20 mouse cellular contexts compared by ENCODE assay signal in genomic region chr11:90812530-90812929, GRCm38 (mm10).
DNase-seq lines count a peak whose midpoint lies in the region; ATAC-seq and TF ChIP-seq lines count a peak whose summit lies in the region.
"Had no signal": no experiment of that assay in that cellular context is flagged by ENCODE, and none has a peak within 500 bp of the region (broad histone marks: within the 10 kb centered on the region; RNA-seq: fewer than 3 reads in every experiment).

No protein-coding gene starts in this region.

- H3K27me3 ChIP-seq in cerebellum, adult 2 months (ENCODE audit: control insufficient read depth, insufficient read depth, low read length) = no peaks in the 10 kb centered on the region; the same call in 1 of the 2 replicates
- no peaks in the 10 kb centered on the region for H3K27me3 ChIP-seq in hindbrain, postnatal 0 days (ENCODE audit: insufficient read depth, low read length)
- no peaks in the 10 kb centered on the region for H3K27me3 ChIP-seq in hindbrain, embryonic 12.5 days
- no peaks in the 10 kb centered on the region for H3K27me3 ChIP-seq in liver, embryonic 12.5 days (replicated peaks)
- H3K27me3 ChIP-seq: heart, embryonic 12.5 days; stomach, embryonic 15.5 days had no signal

- no peak overlapping the region for H3K4me3 ChIP-seq in cerebellum, adult 2 months (replicated peaks; ENCODE audit: insufficient read depth, low read depth, low read length)
- no peak overlapping the region for H3K4me3 ChIP-seq in hindbrain, postnatal 0 days (ENCODE audit: low read length)
- no peak overlapping the region for H3K4me3 ChIP-seq in hindbrain, embryonic 12.5 days
- no peak overlapping the region for H3K4me3 ChIP-seq in liver, embryonic 12.5 days
- H3K4me3 ChIP-seq: heart, embryonic 12.5 days; left cerebral cortex, adult 2 months; stomach, embryonic 15.5 days had no signal

- H3K36me3 ChIP-seq in hindbrain, postnatal 0 days (ENCODE audit: insufficient read depth, low read length) = no peaks in the 10 kb centered on the region
- no peaks in the 10 kb centered on the region for H3K36me3 ChIP-seq in hindbrain, embryonic 12.5 days
- H3K36me3 ChIP-seq in liver, embryonic 12.5 days = no peaks in the 10 kb centered on the region
- H3K36me3 ChIP-seq: heart, embryonic 12.5 days; stomach, embryonic 15.5 days had no signal

- no peak overlapping the region for H3K4me2 ChIP-seq in hindbrain, postnatal 0 days (ENCODE audit: low read depth, low read length)
- H3K4me2 ChIP-seq in hindbrain, embryonic 12.5 days (replicated peaks) = no peak overlapping the region
- no peak overlapping the region for H3K4me2 ChIP-seq in liver, embryonic 12.5 days
- H3K4me2 ChIP-seq: heart, embryonic 12.5 days; liver, embryonic 11.5 days; lung, embryonic 14.5 days; stomach, embryonic 15.5 days had no signal

- 9% methylated on average over 4 of the region's 4 CpGs for WGBS in cerebellum, adult 2 months
- 66% methylated on average over 4 of the region's 4 CpGs for WGBS in hindbrain, postnatal 0 days
- WGBS in hindbrain, embryonic 12.5 days = 94% methylated on average over 4 of the region's 4 CpGs
- 72% methylated on average over 4 of the region's 4 CpGs for WGBS in liver, embryonic 12.5 days (ENCODE audit: insufficient replicate concordance)

- peak; percentile 74 to 78 for DNase-seq in cerebellum, postnatal 10 days
- DNase-seq in cerebellum, adult 2 months = no peak
- DNase-seq in hindbrain, postnatal 0 days (ENCODE audit: low spot score) = peak; percentile 65
- peak; percentile 13 to 27 for DNase-seq in layer of hippocampus, adult 8-10 months (ENCODE audit: low spot score in 2 of 2)
- no peak for DNase-seq in lung, adult 18-20 months
- DNase-seq in thymus, postnatal 10 days (ENCODE audit: low spot score in 2 of 2) = no peak
- DNase-seq: adrenal gland, adult 8-10 months; cerebellum, adult 11 months; kidney, adult 2 months; kidney, postnatal 10 days; lung, embryonic 14.5 days; lung, postnatal 36 days; retina, postnatal 1 day; thymus, adult 18-20 months had no signal

- no peak for TF ChIP-seq POLR2A in cerebellum, adult 2 months (IDR thresholded peaks at IDR 0.05; ENCODE audit: borderline replicate concordance, insufficient read depth, low read length)

- H3K4me1 ChIP-seq in cerebellum, adult 2 months (ENCODE audit: control insufficient read depth, insufficient read depth, low read length) = no peaks in the 10 kb centered on the region
- no peaks in the 10 kb centered on the region for H3K4me1 ChIP-seq in hindbrain, postnatal 0 days (ENCODE audit: insufficient read depth, low read length)
- no peaks in the 10 kb centered on the region for H3K4me1 ChIP-seq in hindbrain, embryonic 12.5 days
- no peaks in the 10 kb centered on the region for H3K4me1 ChIP-seq in liver, embryonic 12.5 days
- H3K4me1 ChIP-seq: heart, embryonic 12.5 days; stomach, embryonic 15.5 days had no signal

- no peaks in the 10 kb centered on the region for H3K9me3 ChIP-seq in hindbrain, postnatal 0 days (ENCODE audit: low read length)
- no peaks in the 10 kb centered on the region for H3K9me3 ChIP-seq in hindbrain, embryonic 12.5 days (replicated peaks)
- no peaks in the 10 kb centered on the region for H3K9me3 ChIP-seq in liver, embryonic 12.5 days (replicated peaks)
- H3K9me3 ChIP-seq: heart, embryonic 12.5 days; stomach, embryonic 15.5 days had no signal

- H3K9ac ChIP-seq in hindbrain, postnatal 0 days (replicated peaks; ENCODE audit: low read length) = no peak overlapping the region
- H3K9ac ChIP-seq in hindbrain, embryonic 12.5 days = no peak overlapping the region
- no peak overlapping the region for H3K9ac ChIP-seq in liver, embryonic 12.5 days
- H3K9ac ChIP-seq: heart, embryonic 12.5 days; lung, embryonic 14.5 days; stomach, embryonic 15.5 days had no signal

- ATAC-seq in hindbrain, postnatal 0 days = no peak
- no peak for ATAC-seq in hindbrain, embryonic 12.5 days (ENCODE audit: low FRiP score)
- ATAC-seq in liver, embryonic 12.5 days = no peak

- H3K27ac ChIP-seq in cerebellum, adult 2 months (ENCODE audit: insufficient read depth, low read length) = no peak overlapping the region
- H3K27ac ChIP-seq in hindbrain, postnatal 0 days = no peak overlapping the region
- H3K27ac ChIP-seq in hindbrain, embryonic 12.5 days = no peak overlapping the region
- no peak overlapping the region for H3K27ac ChIP-seq in liver, embryonic 12.5 days
- H3K27ac ChIP-seq: left cerebral cortex, adult 2 months; stomach, embryonic 15.5 days had no signal

- no peak for TF ChIP-seq CTCF in cerebellum, adult 2 months (IDR thresholded peaks at IDR 0.05; ENCODE audit: borderline replicate concordance, insufficient read depth, low read depth, low read length)
- TF ChIP-seq CTCF in hindbrain, postnatal 0 days (IDR thresholded peaks at IDR 0.05; ENCODE audit: low read depth) = 0 out of 2 replicates have a peak, but pooled peaks have one; percentile 5

Comparison
In these comparisons a context has a peak if more than half of its experiments do, and no peak if none do; other contexts are left out.
1. DNase-seq: peak in cerebellum, postnatal 10 days (2 of 2), hindbrain, postnatal 0 days (single experiment) and layer of hippocampus, adult 8-10 months (2 of 2); none in cerebellum, adult 2 months (0 of 2), lung, adult 18-20 months (0 of 2) and thymus, postnatal 10 days (0 of 2).